Mouse (Mus musculus): ENCODE measurements at regions not wholly inside any gene's neighbourhood (a gene's known extent, or its start where the extent isn't known, plus 50 kb on each side); places are given as distances from the start of the nearest gene placed in this dataset.
"Not testable (repeated sequence)": the region's sequence is repeated elsewhere in the genome, so short reads cannot be mapped to it uniquely, and the experiment has no call there.

DNA sequence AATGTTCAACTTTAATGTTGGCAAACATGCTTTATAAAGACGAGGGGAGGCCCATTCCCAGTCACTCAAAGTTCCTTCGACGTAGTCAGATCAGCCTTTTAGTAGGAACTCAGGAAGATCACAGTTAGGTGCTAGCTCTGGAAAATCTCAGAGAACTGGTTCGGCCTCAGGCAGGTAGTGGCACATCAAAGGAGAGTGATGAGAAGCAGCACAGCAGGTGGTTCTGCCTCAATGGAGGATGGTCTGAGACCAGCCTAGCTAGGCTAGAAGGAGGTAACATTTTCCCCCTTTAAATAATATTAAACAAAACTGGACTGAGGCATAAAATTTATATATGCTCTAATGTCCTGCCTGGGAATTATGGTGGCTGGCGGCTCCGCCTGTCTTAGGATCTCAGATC is 66.1 kb downstream of the Zfp354a start:
- ATAC-seq (replicated peaks; ENCODE audit: low read depth, poor library complexity, severe bottlenecking) = no peak

DNA sequence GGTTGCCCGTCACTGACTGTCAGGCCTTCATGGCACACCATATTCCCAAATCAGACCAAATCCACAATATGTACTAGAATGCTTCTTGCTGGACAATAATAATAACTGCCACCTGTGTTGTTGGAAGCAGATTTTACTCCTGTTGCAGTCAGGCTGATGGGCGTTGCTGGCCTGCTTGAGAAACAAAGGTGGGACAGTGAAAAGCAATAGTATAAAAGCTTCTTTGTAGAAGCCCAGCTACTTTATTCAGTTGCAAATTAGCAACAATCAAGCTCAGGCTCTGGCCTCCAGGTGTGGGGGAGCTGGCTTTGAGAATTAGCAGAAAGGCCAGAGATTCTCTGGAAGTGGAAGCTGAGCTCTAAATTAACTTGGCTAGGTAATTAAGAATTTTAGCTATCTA is 66.7 kb downstream of the Zfp354a start:
- not testable (repeated sequence) for ATAC-seq (replicated peaks; ENCODE audit: low read depth, poor library complexity, severe bottlenecking)

DNA sequence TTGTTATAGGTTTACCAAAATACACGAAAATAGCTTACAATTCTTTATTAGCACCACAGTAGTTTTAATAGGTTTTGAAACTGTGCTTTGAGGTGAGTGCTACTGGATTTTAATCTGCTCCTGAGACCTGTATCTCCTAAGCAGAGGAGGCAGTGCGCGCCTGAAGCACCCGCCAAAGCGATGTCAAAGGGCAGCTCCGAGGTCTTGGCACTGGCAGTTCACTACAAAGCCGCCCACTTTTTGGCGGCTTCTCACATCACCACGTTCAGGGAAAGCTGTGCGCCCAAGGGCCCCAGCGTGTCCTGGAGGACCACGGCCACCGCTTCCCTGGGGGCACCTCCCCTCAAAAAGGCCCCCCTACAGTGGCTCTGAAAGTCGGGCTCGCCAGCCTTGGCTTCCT is 68.6 kb downstream of the Zfp354a start:
- ATAC-seq (replicated peaks; ENCODE audit: low read depth, poor library complexity, severe bottlenecking) = no peak

DNA sequence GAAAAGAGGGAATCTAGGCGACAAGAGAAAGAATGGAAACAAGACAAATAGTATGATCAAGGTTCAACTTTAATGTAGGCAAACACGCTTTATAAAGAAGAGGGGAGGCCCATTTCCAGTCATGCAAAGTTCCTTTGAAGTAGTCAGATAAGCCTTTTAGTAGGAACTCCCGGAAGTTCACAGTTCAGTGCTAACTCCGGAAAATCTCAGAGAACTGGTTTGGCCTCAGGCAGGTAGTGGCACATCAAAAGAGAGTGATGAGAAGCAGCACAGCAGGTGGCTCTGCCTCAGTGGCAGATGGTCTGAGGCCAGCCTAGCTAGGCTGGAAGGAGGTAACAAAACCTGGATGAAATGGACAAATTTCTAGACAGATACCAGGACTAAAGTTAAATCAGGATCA is 71.1 kb downstream of the Zfp354a start:
- ATAC-seq (replicated peaks; ENCODE audit: low read depth, poor library complexity, severe bottlenecking) = no peak

DNA sequence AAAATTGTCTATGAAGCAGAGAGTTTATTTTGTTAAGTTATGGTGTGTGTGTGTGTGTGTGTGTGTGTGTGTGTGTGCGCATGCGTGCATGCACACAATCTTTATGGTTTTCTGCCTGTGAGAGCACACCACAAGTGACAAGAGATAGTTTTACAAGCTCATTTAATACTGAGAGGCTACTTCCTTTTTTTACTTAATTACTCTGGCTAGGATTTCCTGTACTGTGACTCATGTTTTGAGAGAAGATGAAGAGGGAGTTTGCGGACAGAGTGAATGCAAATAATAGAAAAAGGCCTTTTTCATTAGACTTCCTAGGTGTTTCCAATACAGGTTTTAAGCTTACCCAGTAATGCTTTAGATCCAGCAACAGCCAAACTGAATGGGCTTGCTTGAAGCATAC is 52.9 kb upstream of the Gm12569 start:
- peak; percentile 79 for ATAC-seq (replicated peaks; ENCODE audit: low read depth, poor library complexity, severe bottlenecking)

Measured in common myeloid progenitor, adult 5-6 weeks (primary cell).